Mouse (Mus musculus) cerebral cortex, adult 2 months (tissue): Measurements from ENCODE around the gene Fam192a.

Experiments
- WGBS: fragments of 180-500 bp; shearing (Covaris S2); methylation state at CpG from one replicate; pipeline ENCODE4 v1.1.7; 2018; 5-methylcytosine and 5-hydroxymethylcytosine counted together

Gene Fam192a

GRCm38 (mm10) chr8:94601607-94602385 is at the start of gene Fam192a, which contains the start of gene Rspry1:
TSS of gene Fam192a (minus strand) at chr8:94601997.
TSS of gene Rspry1 (plus strand) at chr8:94601937.
- under 1% methylated on average over 55 of the region's 55 CpGs for WGBS

- 68% methylated on average over 3 of the region's 3 CpGs for WGBS
Measured at GRCm38 (mm10) chr8:94649496-94649895, 47.7 kb upstream of the Fam192a start.

GRCm38 (mm10) chr8:94646165-94646564 is 44.4 kb upstream of the Fam192a start:
- WGBS, result 50% methylated on average over 3 of the region's 3 CpGs

- 55% methylated on average over 1 of the region's 1 CpGs for WGBS
Measured at GRCm38 (mm10) chr8:94645202-94645601, 43.4 kb upstream of the Fam192a start.

DNA sequence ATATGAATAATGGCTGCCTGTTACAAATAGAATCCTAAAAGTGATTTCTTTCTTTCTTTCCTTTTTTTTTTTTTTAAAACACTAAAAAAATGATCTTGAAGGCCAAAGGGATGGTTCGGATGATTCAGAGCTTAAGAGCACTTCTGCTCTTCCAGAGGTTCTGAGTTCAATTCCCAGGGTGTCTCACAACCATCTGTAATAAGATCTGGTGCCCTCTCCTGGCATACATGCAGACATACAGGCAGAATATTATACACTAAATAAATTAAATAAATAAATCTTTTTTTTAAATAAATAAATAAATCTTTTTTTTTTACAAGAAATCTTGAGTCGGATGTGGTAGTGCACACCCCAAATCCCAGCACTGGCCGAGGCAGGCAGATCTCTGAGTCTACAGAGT is 40.1 kb upstream of the Fam192a start:
- WGBS, result 88% methylated on average over 3 of the region's 3 CpGs

GRCm38 (mm10) chr8:94641183-94641582 is 39.4 kb upstream of the Fam192a start:
- 79% methylated on average over 2 of the region's 2 CpGs for WGBS

GRCm38 (mm10) chr8:94633564-94634194 is 31.9 kb upstream of the Fam192a start:
- 75% methylated on average over 2 of the region's 2 CpGs for WGBS

- 78% methylated on average over 1 of the region's 1 CpGs for WGBS
Measured at GRCm38 (mm10) chr8:94624885-94625284, 23.1 kb upstream of the Fam192a start.

DNA sequence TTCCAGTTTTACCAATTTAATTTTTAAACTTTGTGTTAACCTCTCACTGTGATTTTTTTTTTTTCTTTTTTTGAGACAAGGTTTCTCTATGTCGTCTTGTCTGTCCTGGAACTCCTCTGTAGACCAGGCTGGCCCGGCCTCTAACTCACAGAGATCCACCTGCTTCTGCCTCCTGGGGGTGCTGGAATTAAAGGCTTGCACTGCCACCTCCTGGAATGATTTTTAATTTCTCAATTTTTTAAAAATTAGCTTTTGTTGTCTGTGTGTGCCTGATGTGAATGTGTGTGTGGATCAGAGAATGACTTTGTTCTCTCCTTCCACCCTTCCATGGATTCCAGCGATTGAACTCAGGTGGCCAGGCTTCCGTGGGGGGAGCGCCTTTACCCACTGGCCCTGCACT is 5.3 kb upstream of the Fam192a start:
- WGBS, result 90% methylated on average over 5 of the region's 5 CpGs

DNA sequence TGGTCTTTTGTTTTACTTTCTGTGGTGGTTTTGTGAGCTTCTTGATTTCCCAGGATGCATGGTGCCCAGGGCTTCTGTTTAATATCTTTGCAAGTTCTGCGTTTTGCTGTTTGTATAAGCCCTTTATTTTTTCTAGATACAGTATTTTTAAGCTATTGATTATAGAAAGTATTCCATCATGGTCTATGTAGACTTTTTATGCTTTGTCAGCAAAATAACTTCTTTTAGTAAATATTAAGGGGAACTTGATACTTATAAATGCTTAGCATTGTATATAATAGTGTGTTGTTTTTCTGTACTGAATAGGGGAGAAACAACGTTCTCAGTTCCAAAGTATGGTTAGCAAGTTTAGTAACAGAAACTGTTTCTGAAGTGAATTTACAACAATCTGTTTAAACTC is 2.2 kb upstream of the Fam192a start:
- WGBS, result 49% methylated on average over 2 of the region's 2 CpGs

GRCm38 (mm10) chr8:94602471-94603131 is 804 bp upstream of the Fam192a start:
- WGBS, result under 1% methylated on average over 31 of the region's 31 CpGs

- WGBS, result under 1% methylated on average over 51 of the region's 51 CpGs
Measured at GRCm38 (mm10) chr8:94601034-94601606, 677 bp downstream of the Fam192a start.

- WGBS, result 11% methylated on average over 5 of the region's 5 CpGs
Measured at GRCm38 (mm10) chr8:94600478-94600877, 1.3 kb downstream of the Fam192a start.

- WGBS, result 58% methylated on average over 1 of the region's 1 CpGs
Measured at GRCm38 (mm10) chr8:94594211-94594610, 7.6 kb downstream of the Fam192a start.

DNA sequence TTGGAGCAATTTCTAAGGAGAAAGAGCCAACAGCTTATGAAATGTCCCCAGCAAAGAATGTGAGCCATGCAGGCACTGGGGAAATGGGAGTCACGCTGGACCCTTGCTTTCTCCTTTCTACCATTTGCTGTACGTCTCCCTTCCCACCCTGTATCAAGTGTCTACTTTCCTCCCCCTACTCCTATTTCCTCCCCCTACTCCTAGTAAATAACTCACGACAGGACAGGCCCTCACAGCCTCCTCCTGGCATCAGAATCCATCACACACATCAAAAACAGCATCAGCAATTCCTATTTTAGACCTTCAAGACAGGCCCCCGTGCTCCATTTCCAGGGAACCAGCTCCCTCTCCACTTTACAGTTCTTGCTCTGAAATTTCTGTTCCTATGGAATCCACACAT is 10.1 kb downstream of the Fam192a start:
- WGBS, result 57% methylated on average over 4 of the region's 4 CpGs

- WGBS, result 22% methylated on average over 4 of the region's 4 CpGs
Measured at GRCm38 (mm10) chr8:94584238-94584817, 17.5 kb downstream of the Fam192a start.

DNA sequence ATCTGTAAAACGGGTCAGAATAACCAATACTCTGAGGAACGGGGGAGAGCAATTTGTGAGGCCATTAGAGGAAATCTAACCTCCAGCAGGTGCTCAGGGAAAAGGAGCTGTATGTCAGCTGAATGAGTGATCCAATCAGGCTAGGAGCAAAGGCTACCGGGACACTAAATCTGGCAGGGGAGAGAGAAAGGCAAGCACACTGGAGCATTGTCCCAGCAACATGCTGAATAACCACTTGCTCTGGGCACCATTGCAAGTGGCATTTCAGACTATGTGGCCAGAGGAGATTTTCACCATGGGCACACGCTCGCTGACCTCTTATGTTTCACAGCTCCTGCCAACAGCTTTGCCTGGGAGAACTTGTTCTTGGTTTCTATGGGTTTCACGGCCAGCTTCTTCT is 19.2 kb downstream of the Fam192a start:
- 70% methylated on average over 6 of the region's 6 CpGs for WGBS

- WGBS, result 68% methylated on average over 7 of the region's 7 CpGs
Measured at GRCm38 (mm10) chr8:94581820-94582483, 19.8 kb downstream of the Fam192a start.

GRCm38 (mm10) chr8:94575148-94575547 is 26.6 kb downstream of the Fam192a start:
- WGBS, result 85% methylated on average over 4 of the region's 4 CpGs

DNA sequence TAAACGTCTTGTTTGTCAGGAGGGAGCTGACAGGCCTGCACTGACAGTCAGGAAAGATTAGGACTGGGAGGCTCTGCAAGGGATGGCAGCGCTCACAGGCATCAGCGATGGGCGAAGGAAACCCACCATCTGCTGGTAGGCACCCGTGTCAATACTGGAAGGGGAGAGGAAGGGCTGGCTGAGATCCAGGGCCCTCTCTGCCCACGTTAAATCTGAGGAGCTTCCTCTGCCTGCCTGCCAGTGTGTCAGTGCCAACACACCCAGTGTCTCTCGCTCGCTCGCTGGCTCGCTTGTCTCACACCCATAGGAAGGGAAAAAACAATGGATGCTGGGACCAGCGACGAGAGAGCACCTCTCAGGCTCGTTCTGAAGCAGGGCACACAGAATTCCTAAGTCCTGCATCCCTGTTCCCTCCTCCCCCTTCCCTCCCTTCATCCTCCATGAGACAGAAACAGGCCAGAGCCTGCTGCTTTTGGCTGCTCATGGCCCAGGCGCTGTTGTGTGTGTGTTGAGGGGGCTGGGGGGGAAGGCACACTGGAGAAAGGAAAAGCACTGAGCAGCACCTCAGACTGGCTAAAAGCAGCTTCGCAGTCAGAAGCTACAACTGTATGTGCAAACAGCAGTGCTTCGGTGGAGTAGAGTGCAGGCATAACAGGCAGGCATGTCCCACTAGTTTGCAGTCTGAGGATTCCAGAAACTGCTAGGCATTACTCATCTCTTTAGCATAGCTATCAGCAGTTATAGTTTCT is 27.5 kb downstream of the Fam192a start:
- 39% methylated on average over 16 of the region's 16 CpGs for WGBS

DNA sequence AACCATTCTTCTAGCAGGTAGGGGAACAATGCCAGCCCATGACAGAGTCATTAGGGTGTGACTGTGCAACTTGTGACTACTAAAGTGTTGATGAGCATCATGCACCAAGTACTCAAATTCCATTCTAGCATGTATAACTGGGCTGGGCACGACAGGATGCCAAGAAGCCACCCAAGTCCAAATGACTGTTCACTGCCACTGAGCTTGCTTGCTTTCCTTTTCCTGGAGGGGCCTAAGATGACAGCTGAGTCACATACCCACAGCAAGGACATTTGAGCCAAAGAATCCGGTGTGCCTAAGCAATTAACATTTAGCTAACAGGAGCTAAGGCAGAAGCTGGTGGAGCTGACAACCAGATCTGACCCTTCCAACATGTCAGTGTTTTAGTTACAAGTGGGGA is 29.9 kb downstream of the Fam192a start:
- WGBS, result 69% methylated on average over 2 of the region's 2 CpGs
